Mouse (Mus musculus): ENCODE measurements at regions not wholly inside any gene's neighbourhood (a gene's known extent, or its start where the extent isn't known, plus 50 kb on each side); places are given as distances from the start of the nearest gene placed in this dataset.

- Histone ChIP-seq H3K36me3 (replicated peaks) (no peaks in the 10 kb centered on the region), H3K4me2 (no peak overlapping the region), H3K9ac (no peak overlapping the region), H3K27me3 (replicated peaks) (no peaks in the 10 kb centered on the region), H3K4me1 (no peaks in the 10 kb centered on the region), H3K9me3 (no peaks in the 10 kb centered on the region), H3K4me3 (no peak overlapping the region), H3K27ac (no peak overlapping the region)
- 88% methylated on average over 3 of the region's 3 CpGs for WGBS
- ATAC-seq (replicated peaks) = no peak
Observed at GRCm38 (mm10) chr1:158129243-158129770, 226.8 kb downstream of the Brinp2 start.

DNA sequence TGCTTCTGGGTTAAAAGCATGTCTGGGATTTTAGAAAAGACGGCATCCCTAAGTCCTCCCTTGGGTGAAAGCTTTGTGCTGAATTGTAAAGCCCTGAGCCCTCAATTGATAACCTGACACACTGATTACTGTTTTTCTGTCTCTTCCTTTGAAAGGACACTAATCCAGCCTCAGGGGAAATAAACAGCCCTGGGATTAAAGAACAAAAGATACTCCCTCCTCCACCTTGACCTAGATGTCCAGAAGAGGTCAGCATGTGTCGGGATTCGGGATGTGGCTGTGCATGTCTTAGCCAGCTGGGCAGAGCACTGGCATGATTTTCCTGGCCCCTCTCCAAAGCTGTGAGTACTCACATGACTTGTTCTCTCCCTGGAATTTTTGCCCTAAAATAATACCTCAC lies 208.6 kb downstream of the Brinp2 start:
- H3K4me2 ChIP-seq = no peak overlapping the region
- no peak overlapping the region for H3K4me3 ChIP-seq
- H3K36me3 ChIP-seq (replicated peaks) = no peaks in the 10 kb centered on the region
- H3K4me1 ChIP-seq = peaks cover 13% of the 10 kb centered on the region; the same call in 1 of the 2 replicates
- H3K9ac ChIP-seq = no peak overlapping the region
- H3K9me3 ChIP-seq = no peaks in the 10 kb centered on the region
- peak; percentile 84 for ATAC-seq (replicated peaks)
- WGBS = 4% methylated on average over 3 of the region's 3 CpGs
- H3K27me3 ChIP-seq (replicated peaks) = no peaks in the 10 kb centered on the region
- H3K27ac ChIP-seq = no peak overlapping the region; the same call in 1 of the 2 replicates

- H3K27ac ChIP-seq = no peak overlapping the region; the same call in 1 of the 2 replicates
- H3K27me3 ChIP-seq (replicated peaks) = no peaks in the 10 kb centered on the region
- 47% methylated on average over 5 of the region's 5 CpGs for WGBS
- no peaks in the 10 kb centered on the region for H3K36me3 ChIP-seq (replicated peaks)
- peak; percentile 56; the same call in 1 of the 2 replicates for ATAC-seq (replicated peaks)
- no peaks in the 10 kb centered on the region for H3K9me3 ChIP-seq
- no peak overlapping the region for H3K4me3 ChIP-seq
- H3K4me2 ChIP-seq = no peak overlapping the region
- H3K9ac ChIP-seq = no peak overlapping the region
- H3K4me1 ChIP-seq = peaks cover 13% of the 10 kb centered on the region; the same call in 1 of the 2 replicates
Observed at GRCm38 (mm10) chr1:158148035-158148434, 208.1 kb downstream of the Brinp2 start.

DNA sequence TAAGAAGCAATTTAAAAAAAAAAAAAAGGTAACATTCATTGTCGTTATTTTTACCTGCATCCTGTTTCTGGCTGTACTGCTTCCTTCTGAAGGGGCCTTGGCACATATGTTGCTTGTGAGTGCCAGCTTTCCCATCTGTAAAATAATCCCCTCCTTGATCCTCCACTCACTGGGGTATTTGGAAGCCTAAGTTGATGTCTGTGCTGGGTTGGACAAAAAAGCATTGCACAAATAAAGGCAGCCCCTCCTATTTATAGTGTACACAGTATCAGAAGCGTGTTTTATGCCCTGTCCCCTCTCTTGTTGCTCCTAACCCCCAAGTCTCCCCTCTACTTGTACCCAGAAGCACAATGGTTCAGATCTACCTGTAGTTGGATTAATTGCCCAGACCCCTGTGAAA lies 195.0 kb downstream of the Brinp2 start:
- ATAC-seq (replicated peaks) = peak; percentile 70
- Histone ChIP-seq H3K4me1 (peaks cover 16% of the 10 kb centered on the region), H3K4me3 (no peak overlapping the region), H3K27ac (peak overlapping the region; percentile 32), H3K36me3 (replicated peaks) (no peaks in the 10 kb centered on the region), H3K9ac (no peak overlapping the region), H3K27me3 (replicated peaks) (no peaks in the 10 kb centered on the region), H3K4me2 (peak overlapping the region; percentile 6; the same call in 1 of the 2 replicates), H3K9me3 (no peaks in the 10 kb centered on the region)
- 33% methylated on average over 2 of the region's 2 CpGs for WGBS

- peak overlapping the region; percentile 6; the same call in 1 of the 2 replicates for H3K4me2 ChIP-seq
Observed at GRCm38 (mm10) chr1:158161533-158161932, 194.6 kb downstream of the Brinp2 start.

DNA sequence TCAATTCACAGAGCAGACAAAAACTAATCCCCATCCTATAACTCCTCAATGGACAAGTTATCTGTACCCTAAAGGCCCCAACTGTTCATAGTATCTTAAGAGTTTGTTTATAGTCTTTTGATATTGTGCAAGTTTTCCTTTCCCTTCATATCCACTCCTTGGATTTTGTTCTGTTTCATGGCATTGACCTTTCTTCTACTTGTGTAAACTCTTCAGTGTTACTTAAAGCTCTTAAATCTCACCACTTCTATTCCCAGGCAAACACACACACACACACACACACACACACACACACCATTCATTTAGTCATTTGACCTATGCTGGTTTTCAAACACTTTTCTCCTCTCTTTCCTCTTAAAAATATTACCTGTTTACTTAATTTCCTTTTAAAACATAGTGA lies 192.7 kb downstream of the Brinp2 start:
- no peak overlapping the region for H3K4me2 ChIP-seq
- no peaks in the 10 kb centered on the region for H3K27me3 ChIP-seq (replicated peaks)
- no peak overlapping the region for H3K27ac ChIP-seq
- H3K9me3 ChIP-seq = no peaks in the 10 kb centered on the region
- H3K4me1 ChIP-seq = peaks cover 16% of the 10 kb centered on the region
- no peak for ATAC-seq (replicated peaks)
- H3K36me3 ChIP-seq (replicated peaks) = no peaks in the 10 kb centered on the region
- H3K4me3 ChIP-seq = no peak overlapping the region
- no peak overlapping the region for H3K9ac ChIP-seq

More at GRCm38 (mm10) chr1:158161533-158161932, 194.6 kb downstream of the Brinp2 start:
- Histone ChIP-seq H3K4me3 (no peak overlapping the region), H3K27ac (peak overlapping the region; percentile 32), H3K27me3 (replicated peaks) (no peaks in the 10 kb centered on the region), H3K9me3 (no peaks in the 10 kb centered on the region), H3K4me1 (peaks cover 16% of the 10 kb centered on the region), H3K36me3 (replicated peaks) (no peaks in the 10 kb centered on the region), H3K9ac (no peak overlapping the region)
- peak; percentile 89 for ATAC-seq (replicated peaks)
- 6% methylated on average over 6 of the region's 6 CpGs for WGBS

DNA sequence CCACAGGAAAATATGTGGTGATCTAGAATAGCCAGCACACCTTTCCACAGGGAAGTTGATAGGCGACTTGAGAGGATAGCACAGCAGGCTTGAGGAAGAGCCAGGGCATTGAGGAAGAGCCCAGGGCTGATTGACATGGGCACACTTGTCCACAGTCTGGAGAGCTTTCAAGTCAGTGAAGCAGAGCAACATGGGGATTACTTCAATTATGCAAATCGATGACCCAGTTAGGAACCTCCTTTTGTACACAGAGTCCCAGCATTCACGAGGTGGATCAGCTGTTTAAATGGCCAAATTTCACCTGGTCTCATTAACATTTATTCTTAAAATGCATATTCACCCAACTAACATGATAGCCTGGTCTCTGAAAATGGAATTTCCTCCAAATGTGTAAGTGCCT lies 186.1 kb downstream of the Brinp2 start:
- no peak overlapping the region for H3K9ac ChIP-seq
- no peaks in the 10 kb centered on the region for H3K36me3 ChIP-seq (replicated peaks)
- ATAC-seq (replicated peaks) = no peak
- WGBS = 24% methylated on average over 3 of the region's 3 CpGs
- no peaks in the 10 kb centered on the region for H3K9me3 ChIP-seq
- no peak overlapping the region for H3K4me2 ChIP-seq
- no peaks in the 10 kb centered on the region for H3K4me1 ChIP-seq
- no peaks in the 10 kb centered on the region for H3K27me3 ChIP-seq (replicated peaks)
- H3K4me3 ChIP-seq = no peak overlapping the region
- H3K27ac ChIP-seq = no peak overlapping the region

DNA sequence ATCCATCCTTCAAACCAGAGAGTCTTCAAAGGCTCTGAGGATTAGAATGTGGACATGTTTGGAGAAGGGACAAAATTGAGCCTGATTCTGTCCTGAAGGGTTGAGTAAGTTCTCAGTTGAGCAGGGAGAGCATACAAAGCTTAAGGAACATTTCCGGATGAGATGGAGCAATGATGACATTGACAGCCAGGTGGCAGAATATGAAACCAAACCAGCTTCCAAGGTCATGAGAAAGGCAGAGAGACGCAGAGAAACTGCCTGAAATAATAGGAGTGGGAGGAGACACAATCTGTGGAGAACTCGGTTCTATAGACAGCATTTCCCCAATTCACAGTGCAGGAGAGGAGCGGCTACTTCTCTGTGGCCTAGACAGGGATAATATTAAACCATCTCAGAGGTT lies 176.0 kb downstream of the Brinp2 start:
- no peak for ATAC-seq (replicated peaks)
- WGBS = 55% methylated on average over 4 of the region's 4 CpGs

DNA sequence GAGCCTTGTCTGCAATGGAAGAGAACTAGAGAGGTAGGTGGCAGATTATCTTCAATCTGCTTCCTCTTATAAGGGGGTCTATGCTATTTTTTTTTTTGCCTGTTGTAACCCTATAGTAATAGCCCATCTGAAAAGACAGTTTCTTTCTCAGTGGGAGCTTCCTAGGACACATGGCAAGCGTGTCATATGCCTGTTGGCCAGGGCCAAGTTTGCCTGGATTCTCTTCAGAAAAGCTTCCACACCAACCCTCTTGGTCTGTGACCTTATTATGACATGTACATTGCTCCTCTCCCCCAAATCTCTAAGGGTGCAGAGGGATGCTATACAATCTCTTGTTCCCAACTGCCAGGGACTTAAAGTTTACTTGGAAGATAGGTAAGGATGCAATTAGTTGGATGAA lies 174.8 kb downstream of the Brinp2 start:
- ATAC-seq (replicated peaks) = no peak
- Histone ChIP-seq H3K9ac (no peak overlapping the region), H3K27ac (no peak overlapping the region), H3K4me3 (no peak overlapping the region), H3K36me3 (replicated peaks) (no peaks in the 10 kb centered on the region), H3K27me3 (replicated peaks) (no peaks in the 10 kb centered on the region), H3K4me1 (no peaks in the 10 kb centered on the region), H3K9me3 (no peaks in the 10 kb centered on the region), H3K4me2 (no peak overlapping the region)
- WGBS = 88% methylated on average over 1 of the region's 1 CpGs

More for the DNA sequence above, 176.0 kb downstream of the Brinp2 start:
- no peaks in the 10 kb centered on the region for H3K4me1 ChIP-seq
- no peak overlapping the region for H3K4me2 ChIP-seq
- H3K9me3 ChIP-seq = no peaks in the 10 kb centered on the region
- H3K27ac ChIP-seq = no peak overlapping the region
- no peak overlapping the region for H3K4me3 ChIP-seq
- no peaks in the 10 kb centered on the region for H3K36me3 ChIP-seq (replicated peaks)
- H3K9ac ChIP-seq = no peak overlapping the region
- no peaks in the 10 kb centered on the region for H3K27me3 ChIP-seq (replicated peaks)

DNA sequence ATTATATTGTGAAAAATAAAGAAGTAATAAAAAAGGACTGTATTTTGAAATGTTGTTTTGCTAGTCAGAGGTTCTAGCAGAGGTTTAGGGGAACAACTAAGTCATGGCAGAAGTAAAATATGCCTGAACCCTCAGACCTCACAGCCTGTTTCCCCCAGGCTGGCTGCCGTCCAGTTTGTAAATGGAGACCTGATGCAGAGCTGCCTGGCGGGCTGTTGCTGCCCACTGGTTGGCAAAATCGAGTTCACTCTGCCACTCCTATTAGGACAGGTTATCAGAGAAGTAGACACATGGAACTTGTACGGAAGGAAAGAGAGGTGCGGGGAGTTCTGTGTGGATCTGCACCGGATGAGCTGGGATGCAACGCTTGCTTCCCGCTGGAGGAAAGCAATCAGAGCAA lies 168.5 kb downstream of the Brinp2 start:
- no peak for ATAC-seq (replicated peaks)
- WGBS = 73% methylated on average over 8 of the region's 8 CpGs
- H3K27ac ChIP-seq = no peak overlapping the region
- H3K9me3 ChIP-seq = no peaks in the 10 kb centered on the region
- H3K4me3 ChIP-seq = no peak overlapping the region
- H3K4me2 ChIP-seq = no peak overlapping the region
- H3K27me3 ChIP-seq (replicated peaks) = no peaks in the 10 kb centered on the region
- no peak overlapping the region for H3K9ac ChIP-seq
- no peaks in the 10 kb centered on the region for H3K4me1 ChIP-seq
- no peaks in the 10 kb centered on the region for H3K36me3 ChIP-seq (replicated peaks)

DNA sequence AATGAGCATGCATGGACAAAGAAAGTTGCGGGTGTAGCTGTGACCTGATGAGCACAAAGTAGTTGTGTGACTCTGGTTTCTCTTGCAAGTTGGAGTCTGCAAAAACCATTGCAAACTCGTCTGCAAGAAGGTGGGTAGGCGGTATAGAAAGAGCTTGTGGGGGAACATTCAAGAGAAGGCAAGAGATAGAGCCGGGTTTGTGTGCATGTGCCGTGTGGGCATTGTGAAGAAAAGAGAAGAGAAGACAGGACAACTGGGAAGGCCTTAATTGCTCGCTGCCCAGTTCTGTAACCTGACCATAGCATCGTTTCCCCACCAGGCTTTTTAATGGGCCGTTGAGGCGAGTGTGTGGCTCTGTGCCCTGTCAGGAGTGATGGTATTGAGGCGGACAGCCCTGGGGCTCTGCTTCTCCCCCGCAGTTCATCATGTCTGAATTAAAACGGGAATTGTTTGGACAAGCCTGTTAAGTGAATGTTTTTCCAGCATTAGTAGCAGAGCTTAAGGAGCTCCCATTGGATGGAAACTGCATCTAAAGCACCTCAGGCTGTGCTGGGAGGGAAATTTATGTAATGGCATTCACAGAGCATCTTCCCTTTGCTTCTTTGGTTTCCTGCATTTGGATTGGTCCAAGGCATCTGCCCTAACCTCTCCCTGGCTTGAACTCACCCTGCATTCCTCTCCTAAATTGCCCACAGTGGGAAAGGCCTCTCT lies 163.1 kb downstream of the Brinp2 start:
- 49% methylated on average over 12 of the region's 12 CpGs for WGBS
- Histone ChIP-seq H3K4me1 (peaks cover 6% of the 10 kb centered on the region; the same call in 1 of the 2 replicates), H3K36me3 (replicated peaks) (no peaks in the 10 kb centered on the region), H3K4me2 (no peak overlapping the region), H3K4me3 (no peak overlapping the region), H3K27me3 (replicated peaks) (no peaks in the 10 kb centered on the region), H3K27ac (0 out of 2 replicates have a peak overlapping the region, but pooled peaks have one; percentile 10), H3K9me3 (no peaks in the 10 kb centered on the region), H3K9ac (no peak overlapping the region)
- ATAC-seq (replicated peaks) = peak; percentile 75

- ATAC-seq (replicated peaks) = no peak
- Histone ChIP-seq H3K27ac (no peak overlapping the region), H3K36me3 (replicated peaks) (no peaks in the 10 kb centered on the region), H3K4me2 (no peak overlapping the region), H3K9ac (no peak overlapping the region), H3K27me3 (replicated peaks) (no peaks in the 10 kb centered on the region), H3K4me3 (no peak overlapping the region), H3K9me3 (no peaks in the 10 kb centered on the region), H3K4me1 (peaks cover 6% of the 10 kb centered on the region; the same call in 1 of the 2 replicates)
- 82% methylated on average over 12 of the region's 12 CpGs for WGBS
Observed at GRCm38 (mm10) chr1:158193968-158194565, 162.1 kb downstream of the Brinp2 start.
